Mouse (Mus musculus): ENCODE data around the gene Rec114. TPM values are rescaled to one million over a fixed set of nuclear protein-coding genes. Genes with fewer than 3 reads are reported as not detected.

Rec114 gene
- polyA plus RNA-seq, 1 experiment = 0.35 TPM

- no peak overlapping the region for H3K4me3 ChIP-seq
- no peak overlapping the region for H3K4me2 ChIP-seq (ENCODE audit: low read depth)
- no peak overlapping the region for H3ac ChIP-seq (ENCODE audit: control insufficient read depth, insufficient read length)
- TF ChIP-seq POLR2AphosphoS2 (IDR thresholded peaks at IDR 0.05; ENCODE audit: insufficient read length, low read depth) (no peak), E2F4 (IDR thresholded peaks at IDR 0.05; ENCODE audit: insufficient read depth) (no peak), TCF12 (IDR thresholded peaks at IDR 0.05; ENCODE audit: insufficient read depth, poor library complexity, severe bottlenecking) (no peak), CEBPB (IDR thresholded peaks at IDR 0.05; ENCODE audit: insufficient read depth, poor library complexity, severe bottlenecking) (no peak), MAX (IDR thresholded peaks at IDR 0.05; ENCODE audit: low read depth) (no peak), USF1 (IDR thresholded peaks at IDR 0.05; ENCODE audit: low read depth) (no peak), MYOD1 (IDR thresholded peaks at IDR 0.05; ENCODE audit: control insufficient read depth in 1 of 3, insufficient read length in 2 of 3, low read depth in 2 of 3) (no peak), TCF3 (IDR thresholded peaks at IDR 0.05; ENCODE audit: insufficient read length, low read depth) (no peak), MYOG (IDR thresholded peaks at IDR 0.05; ENCODE audit: control insufficient read depth in 1 of 3, insufficient read depth in 1 of 3, insufficient read length in 2 of 3, low read depth in 2 of 3) (no peak), POLR2A (IDR thresholded peaks at IDR 0.05; ENCODE audit: insufficient read length, low read depth) (no peak), SRF (IDR thresholded peaks at IDR 0.05; ENCODE audit: control insufficient read depth, insufficient read length, low read depth) (no peak), REST (IDR thresholded peaks at IDR 0.05; ENCODE audit: insufficient read depth, insufficient read length) (no peak)
- peaks cover 27% of the 10 kb centered on the region for H3K27me3 ChIP-seq (ENCODE audit: control insufficient read depth, insufficient read depth, insufficient read length)
- H3K36me3 ChIP-seq (ENCODE audit: control insufficient read depth, insufficient read depth) = no peaks in the 10 kb centered on the region
- no peaks in the 10 kb centered on the region for H3K79me2 ChIP-seq (ENCODE audit: control insufficient read depth, insufficient read depth)
These were observed 23.5 kb upstream of the Rec114 start for GRCm38 (mm10) chr9:58766959-58767955.

- H3ac ChIP-seq (ENCODE audit: control insufficient read depth, insufficient read length) = no peak overlapping the region
- H3K36me3 ChIP-seq (ENCODE audit: control insufficient read depth, insufficient read depth) = no peaks in the 10 kb centered on the region
- peaks cover 30% of the 10 kb centered on the region for H3K27me3 ChIP-seq (ENCODE audit: control insufficient read depth, insufficient read depth, insufficient read length)
These were observed 20.6 kb upstream of the Rec114 start for GRCm38 (mm10) chr9:58764354-58764753.

GRCm38 (mm10) chr9:58763114-58763513 is 19.4 kb upstream of the Rec114 start:
- Histone ChIP-seq H3ac (ENCODE audit: control insufficient read depth, insufficient read length) (no peak overlapping the region), H3K4me2 (ENCODE audit: low read depth) (no peak overlapping the region), H3K27me3 (ENCODE audit: control insufficient read depth, insufficient read depth, insufficient read length) (peaks cover 23% of the 10 kb centered on the region), H3K79me2 (ENCODE audit: control insufficient read depth, insufficient read depth) (no peaks in the 10 kb centered on the region), H3K4me3 (no peak overlapping the region), H3K36me3 (ENCODE audit: control insufficient read depth, insufficient read depth) (no peaks in the 10 kb centered on the region)
- no peak for TF ChIP-seq TCF12 (IDR thresholded peaks at IDR 0.05; ENCODE audit: insufficient read depth, poor library complexity, severe bottlenecking)
- no peak for TF ChIP-seq REST (IDR thresholded peaks at IDR 0.05; ENCODE audit: insufficient read depth, insufficient read length)
- no peak for TF ChIP-seq TCF3 (IDR thresholded peaks at IDR 0.05; ENCODE audit: insufficient read length, low read depth)
- no peak for TF ChIP-seq E2F4 (IDR thresholded peaks at IDR 0.05; ENCODE audit: insufficient read depth)
- TF ChIP-seq POLR2A (IDR thresholded peaks at IDR 0.05; ENCODE audit: insufficient read length, low read depth) = no peak

More at GRCm38 (mm10) chr9:58764354-58764753, 20.6 kb upstream of the Rec114 start:
- H3K4me2 ChIP-seq (ENCODE audit: low read depth) = no peak overlapping the region
- no peaks in the 10 kb centered on the region for H3K79me2 ChIP-seq (ENCODE audit: control insufficient read depth, insufficient read depth)
- TF ChIP-seq REST (IDR thresholded peaks at IDR 0.05; ENCODE audit: insufficient read depth, insufficient read length) (no peak), CEBPB (IDR thresholded peaks at IDR 0.05; ENCODE audit: insufficient read depth, poor library complexity, severe bottlenecking) (no peak), POLR2A (IDR thresholded peaks at IDR 0.05; ENCODE audit: insufficient read length, low read depth) (no peak), POLR2AphosphoS2 (IDR thresholded peaks at IDR 0.05; ENCODE audit: insufficient read length, low read depth) (no peak), SRF (IDR thresholded peaks at IDR 0.05; ENCODE audit: control insufficient read depth, insufficient read length, low read depth) (no peak), E2F4 (IDR thresholded peaks at IDR 0.05; ENCODE audit: insufficient read depth) (no peak), MYOD1 (IDR thresholded peaks at IDR 0.05; ENCODE audit: control insufficient read depth in 1 of 3, insufficient read length in 2 of 3, low read depth in 2 of 3) (no peak), MYOG (IDR thresholded peaks at IDR 0.05; ENCODE audit: control insufficient read depth in 1 of 3, insufficient read depth in 1 of 3, insufficient read length in 2 of 3, low read depth in 2 of 3) (no peak), TCF3 (IDR thresholded peaks at IDR 0.05; ENCODE audit: insufficient read length, low read depth) (no peak)
- no peak overlapping the region for H3K4me3 ChIP-seq

- Histone ChIP-seq H3K36me3 (ENCODE audit: control insufficient read depth, insufficient read depth) (no peaks in the 10 kb centered on the region), H3K4me2 (ENCODE audit: low read depth) (no peak overlapping the region), H3ac (ENCODE audit: control insufficient read depth, insufficient read length) (no peak overlapping the region), H3K4me3 (no peak overlapping the region), H3K27me3 (ENCODE audit: control insufficient read depth, insufficient read depth, insufficient read length) (peaks cover 23% of the 10 kb centered on the region), H3K79me2 (ENCODE audit: control insufficient read depth, insufficient read depth) (no peaks in the 10 kb centered on the region)
- TF ChIP-seq POLR2A (IDR thresholded peaks at IDR 0.05; ENCODE audit: insufficient read length, low read depth) (no peak), SRF (IDR thresholded peaks at IDR 0.05; ENCODE audit: control insufficient read depth, insufficient read length, low read depth) (no peak), USF1 (IDR thresholded peaks at IDR 0.05; ENCODE audit: low read depth) (no peak), MYOD1 (IDR thresholded peaks at IDR 0.05; ENCODE audit: control insufficient read depth in 1 of 3, insufficient read length in 2 of 3, low read depth in 2 of 3) (no peak), MYOG (IDR thresholded peaks at IDR 0.05; ENCODE audit: control insufficient read depth in 1 of 3, insufficient read depth in 1 of 3, insufficient read length in 2 of 3, low read depth in 2 of 3) (no peak), CEBPB (IDR thresholded peaks at IDR 0.05; ENCODE audit: insufficient read depth, poor library complexity, severe bottlenecking) (no peak), TCF12 (IDR thresholded peaks at IDR 0.05; ENCODE audit: insufficient read depth, poor library complexity, severe bottlenecking) (no peak), E2F4 (IDR thresholded peaks at IDR 0.05; ENCODE audit: insufficient read depth) (no peak), REST (IDR thresholded peaks at IDR 0.05; ENCODE audit: insufficient read depth, insufficient read length) (no peak), TCF3 (IDR thresholded peaks at IDR 0.05; ENCODE audit: insufficient read length, low read depth) (no peak), POLR2AphosphoS2 (IDR thresholded peaks at IDR 0.05; ENCODE audit: insufficient read length, low read depth) (no peak), MAX (IDR thresholded peaks at IDR 0.05; ENCODE audit: low read depth) (no peak)
These were observed 18.3 kb upstream of the Rec114 start for GRCm38 (mm10) chr9:58762086-58762485.
